Mouse (Mus musculus): Measurements from ENCODE around the gene Catip.

Gene Catip

GRCm38 (mm10) chr1:74404206-74404605, 42.3 kb downstream of the Catip start:
- no peak for DNase-seq

GRCm38 (mm10) chr1:74408589-74409504, 46.9 kb downstream of the Catip start, which contains the start of gene Vil1:
Gene Vil1 (plus strand): TSS chr1:74409376.
- no peak for DNase-seq

GRCm38 (mm10) chr1:74411753-74412325, 49.9 kb downstream of the Catip start:
- no peak for DNase-seq

- no peak for DNase-seq
These were observed 50.8 kb downstream of the Catip start for GRCm38 (mm10) chr1:74412711-74413110.

GRCm38 (mm10) chr1:74415143-74415542, 53.2 kb downstream of the Catip start:
- no peak for DNase-seq

Data from layer of hippocampus, adult 9-11 months (tissue).